Mouse (Mus musculus) heart, adult 11 months (tissue): ENCODE measurements around the gene Lpp.

Experiments
- DNase-seq: peaks from one replicate; pipeline ENCODE4 v3.0.0; 2022

The Lpp gene

DNA sequence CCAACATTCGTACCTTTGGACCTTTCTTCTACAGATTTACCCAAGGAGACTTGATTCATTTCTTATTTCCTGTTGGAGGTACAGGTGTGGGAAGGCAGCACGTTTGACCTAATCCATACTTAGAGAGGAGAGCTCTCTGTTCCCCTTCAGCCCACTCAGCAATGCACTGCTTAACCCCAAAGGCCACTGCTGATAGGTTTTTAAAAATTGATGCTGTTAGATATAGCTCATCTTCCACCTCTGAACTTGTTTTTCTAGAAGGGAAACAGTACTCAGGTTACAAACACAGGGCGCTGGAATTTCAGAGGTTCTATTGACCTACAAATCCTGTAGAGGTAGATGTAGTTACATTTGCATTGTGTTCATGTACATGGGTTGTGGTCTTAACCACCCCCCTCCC is 80.7 kb downstream of the Lpp start:
- DNase-seq, result peak; percentile 58

DNA sequence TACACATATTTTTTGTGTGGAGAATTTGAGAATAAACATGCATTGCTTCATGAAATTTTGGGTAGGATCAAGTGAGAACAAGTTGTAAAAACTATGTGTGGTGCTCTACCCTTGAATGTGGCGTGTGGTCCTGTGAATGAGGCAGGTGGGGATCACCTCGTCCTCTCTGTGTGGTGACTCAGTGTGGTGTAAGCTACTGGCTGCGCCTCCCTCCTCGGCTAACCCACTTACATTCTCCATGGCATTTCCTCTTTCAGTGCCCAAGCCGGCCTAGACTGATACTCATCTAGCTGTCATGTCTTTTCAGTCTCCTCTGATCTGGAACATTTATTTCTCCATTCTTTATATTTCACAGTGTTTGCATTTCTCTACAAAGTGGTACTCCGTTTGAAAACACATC is 81.5 kb downstream of the Lpp start:
- peak; percentile 83 for DNase-seq

DNA sequence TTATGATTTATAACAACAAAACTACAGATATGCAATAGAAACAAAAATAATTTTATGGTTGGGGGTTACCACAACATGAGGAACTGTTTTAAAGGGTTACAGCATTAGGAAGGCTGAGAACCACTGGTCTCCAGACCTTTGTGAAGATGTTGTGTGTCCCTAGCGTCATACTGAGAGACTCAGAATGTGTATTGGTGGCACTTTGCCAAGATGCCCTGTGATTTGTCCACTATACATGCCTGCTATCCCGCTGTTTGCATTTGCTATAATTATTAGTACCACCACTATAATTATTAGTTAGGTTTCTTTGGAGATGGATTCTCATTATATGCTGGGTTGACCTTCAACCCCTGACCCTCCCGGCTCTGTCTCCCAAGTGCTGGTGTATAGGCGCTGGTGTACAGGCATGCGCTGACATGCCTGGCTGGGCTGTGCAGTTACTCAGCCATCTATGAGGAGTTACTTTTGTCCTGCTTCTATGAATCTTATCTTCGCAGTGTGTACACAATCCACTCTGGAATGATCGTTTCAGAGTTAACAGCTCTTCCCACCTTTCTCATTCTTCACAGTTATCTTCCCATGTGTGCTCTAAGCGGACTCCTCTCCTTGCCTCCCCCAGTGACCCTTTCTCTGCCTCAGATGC is 82.1 kb downstream of the Lpp start:
- peak; percentile 56 for DNase-seq

DNA sequence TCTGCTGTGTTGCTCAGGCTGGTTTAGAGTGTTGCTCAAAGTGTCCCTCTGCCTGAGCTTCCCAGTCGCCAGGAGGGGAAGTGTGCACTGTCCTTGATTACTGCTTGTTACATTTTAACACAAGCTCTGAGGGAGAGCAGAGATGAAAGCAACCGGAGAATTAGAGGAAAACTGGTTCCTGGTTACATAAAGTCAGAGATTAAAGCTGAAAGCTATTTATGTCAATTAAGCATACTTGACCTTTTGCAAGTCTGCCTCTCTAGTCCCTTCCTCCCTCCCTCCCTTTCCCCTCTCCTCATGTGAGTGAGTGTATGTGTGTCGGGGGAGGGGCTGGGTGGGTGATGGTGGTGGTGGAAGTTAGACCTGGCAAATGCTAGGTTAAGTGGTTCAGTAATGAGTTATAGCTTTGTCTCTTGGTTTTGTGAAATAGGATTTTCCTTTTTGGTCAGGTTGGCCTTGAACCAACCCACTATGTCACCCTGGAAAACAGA is 83.6 kb downstream of the Lpp start:
- peak; percentile 88 for DNase-seq

DNA sequence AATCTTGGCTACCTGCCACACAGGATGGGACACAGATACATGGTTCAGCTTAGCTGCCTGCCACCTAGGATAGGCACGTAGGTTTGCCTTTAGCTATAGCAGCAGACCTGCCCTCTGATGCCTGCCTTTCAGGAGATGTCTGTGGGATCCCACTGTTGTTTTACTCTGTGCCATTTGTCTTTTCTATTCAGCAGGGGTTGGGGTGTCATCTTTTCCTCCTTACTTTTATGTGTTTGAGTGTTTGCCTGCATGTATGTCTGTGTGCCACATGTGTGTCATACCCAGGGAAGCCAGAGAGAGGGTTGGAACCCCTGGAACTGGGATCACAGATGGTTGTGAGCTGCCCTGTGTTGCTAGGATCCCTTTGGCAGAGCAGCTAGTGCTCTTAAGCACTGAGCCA is 84.7 kb downstream of the Lpp start:
- peak; percentile 64 for DNase-seq

DNA sequence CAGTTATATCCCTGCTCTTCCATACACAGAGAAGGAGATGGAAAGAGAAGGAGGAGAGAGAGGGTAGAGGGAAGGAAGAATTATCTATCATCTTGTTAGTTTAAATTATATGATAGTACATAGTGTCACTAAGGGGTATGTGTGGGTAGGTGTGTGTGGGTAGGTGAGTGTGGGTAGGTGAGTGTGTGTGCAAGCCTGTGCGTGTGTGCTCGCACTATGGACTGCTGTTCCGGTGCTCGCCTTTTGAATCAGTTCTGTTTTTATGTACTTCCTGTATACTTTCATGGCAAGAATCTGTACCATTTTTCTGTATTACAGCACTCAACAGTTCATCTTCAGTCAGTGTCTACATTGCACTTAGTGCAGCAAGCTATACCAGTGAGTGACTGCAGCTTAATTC is 85.5 kb downstream of the Lpp start:
- peak; percentile 61 for DNase-seq

DNA sequence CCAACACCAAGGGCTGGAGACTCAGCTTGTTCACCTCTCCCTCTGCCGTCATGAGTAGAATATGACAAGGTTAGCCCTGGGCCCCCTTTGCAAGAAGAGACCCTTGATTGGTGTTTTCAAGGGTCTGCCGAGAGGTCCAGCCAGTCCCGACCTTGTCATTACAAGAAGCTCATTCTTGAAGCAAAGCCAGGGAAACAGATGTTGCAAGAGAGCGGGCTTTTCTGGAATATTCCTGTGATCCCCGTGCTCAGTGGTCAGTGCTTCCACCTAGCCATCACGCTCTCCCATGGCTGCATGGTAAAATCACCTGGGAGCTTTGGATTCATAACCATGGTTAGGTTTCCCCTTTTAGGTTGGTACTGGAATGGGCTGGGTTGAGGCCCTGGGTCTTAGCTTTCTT is 89.3 kb downstream of the Lpp start:
- DNase-seq, result peak; percentile 86

DNA sequence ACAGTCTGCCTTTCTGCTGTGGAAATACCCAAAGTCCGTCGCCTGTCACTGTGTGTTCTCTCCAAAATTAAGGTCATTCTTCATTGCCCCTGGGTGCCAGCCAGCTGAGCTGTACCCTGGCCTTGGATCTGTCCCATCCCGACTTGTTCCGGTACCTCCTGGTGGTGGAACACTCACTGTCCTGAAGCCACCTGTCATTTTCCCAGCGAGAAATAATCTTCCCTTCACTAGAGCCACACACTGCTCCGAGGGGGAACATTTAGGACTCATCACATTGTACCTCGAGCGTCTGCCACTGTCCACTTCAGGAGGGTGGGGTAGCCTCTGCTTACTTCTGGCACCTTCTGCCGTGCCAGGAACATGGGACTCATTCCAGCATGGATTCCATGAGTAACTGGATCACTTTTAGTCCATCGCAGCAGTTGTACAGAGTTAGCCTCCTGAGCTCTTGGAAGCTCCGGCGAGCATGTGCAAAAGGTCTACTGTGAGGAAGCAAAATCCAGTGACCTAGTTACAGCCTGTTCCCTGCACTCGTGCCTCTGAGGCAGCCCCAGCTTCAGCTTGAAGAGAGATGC is 90.3 kb downstream of the Lpp start:
- DNase-seq, result peak; percentile 97

DNA sequence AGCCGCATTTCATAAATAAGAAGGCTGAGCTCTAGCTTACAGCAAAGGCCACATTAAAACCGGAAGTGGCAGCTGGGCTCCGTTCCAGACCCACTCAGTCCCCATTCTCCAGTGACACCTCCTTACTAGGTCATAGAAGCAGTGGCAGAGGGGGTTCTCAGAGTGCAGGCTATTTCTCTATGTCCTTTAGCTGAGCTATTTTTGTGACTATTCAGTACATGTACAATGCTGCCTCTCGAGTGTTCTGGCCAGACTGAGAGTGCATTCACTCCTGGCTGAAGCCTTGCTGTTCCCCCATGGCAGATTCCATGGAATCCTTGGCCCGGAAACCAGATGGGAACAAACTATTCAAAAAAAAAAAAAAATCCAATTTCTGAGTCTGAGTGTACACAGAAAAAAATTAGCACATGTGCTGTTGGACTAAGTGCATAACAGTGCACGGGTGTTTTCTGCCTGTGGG is 94.5 kb downstream of the Lpp start:
- DNase-seq, result peak; percentile 98

DNA sequence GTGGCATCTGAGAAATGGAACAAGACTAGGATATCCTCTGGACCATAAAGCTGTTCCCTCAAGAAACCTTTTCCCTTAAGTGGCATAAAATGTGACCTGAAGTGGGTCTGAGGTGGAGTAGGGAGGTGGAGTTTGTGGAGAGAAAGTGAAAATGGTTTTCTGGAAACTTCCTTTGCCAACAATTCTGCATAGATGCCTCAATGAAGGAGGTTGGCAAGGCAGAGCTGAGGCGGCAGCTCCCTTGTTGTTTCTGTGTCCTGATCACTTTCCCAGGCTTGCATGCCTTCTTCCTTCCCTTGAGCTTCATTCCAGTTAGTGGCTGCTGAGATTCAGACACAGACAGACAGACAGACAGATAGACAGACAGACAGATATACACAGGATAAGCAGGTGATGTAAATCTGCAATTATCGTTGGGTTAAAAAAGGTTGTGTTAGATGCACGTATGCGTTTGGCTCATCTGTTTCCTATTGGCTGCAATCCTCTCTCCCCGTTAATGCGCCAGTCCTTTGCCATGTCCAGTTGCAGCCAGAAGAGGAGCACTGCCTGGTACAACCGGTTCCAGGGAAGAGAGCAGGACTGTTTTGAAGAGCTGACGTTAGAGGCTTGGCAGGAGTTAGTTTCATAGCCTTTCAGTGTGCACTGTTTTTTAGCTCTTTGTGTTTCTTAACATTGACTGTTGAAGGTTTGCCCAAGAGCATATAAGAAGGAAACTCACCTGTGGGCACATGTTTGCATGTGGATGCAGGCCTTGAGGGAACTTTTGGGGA is 96.4 kb downstream of the Lpp start:
- peak; percentile 91 for DNase-seq

DNA sequence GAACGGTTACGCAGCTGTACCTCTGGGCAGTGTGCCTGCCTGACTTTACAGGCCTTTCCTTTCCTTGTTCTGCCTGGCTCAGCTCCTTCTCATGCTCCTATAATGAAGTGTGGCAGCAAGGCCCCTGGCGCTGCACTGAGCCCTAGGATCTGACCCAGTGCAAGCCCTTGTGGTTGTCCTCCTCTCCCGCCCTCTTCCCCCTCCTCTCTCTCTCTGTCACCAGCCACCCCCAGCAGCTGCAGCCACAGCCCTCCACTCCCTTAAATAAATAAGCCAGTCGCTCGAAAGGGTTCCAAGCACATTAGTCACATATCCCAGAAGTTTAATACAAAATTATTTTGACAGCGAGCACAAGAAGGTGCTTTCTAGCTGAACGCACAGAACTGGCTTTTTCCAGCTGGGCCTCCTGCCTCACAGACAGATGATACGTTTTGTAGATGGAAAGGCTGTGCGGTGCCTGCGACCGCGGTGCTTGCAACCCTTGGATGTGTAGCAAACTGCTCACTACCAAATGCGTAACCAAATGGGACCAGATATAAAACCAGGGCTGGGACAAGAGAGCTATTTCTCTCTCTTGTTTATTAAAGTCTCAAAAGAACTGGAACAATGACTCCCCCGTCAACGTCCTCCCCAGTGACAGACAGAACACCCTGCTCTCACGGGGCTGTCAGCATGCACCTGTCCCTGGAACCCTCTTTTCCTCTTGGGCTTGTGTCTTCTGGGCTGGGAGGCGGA is 97.6 kb downstream of the Lpp start:
- peak; percentile 96 for DNase-seq

DNA sequence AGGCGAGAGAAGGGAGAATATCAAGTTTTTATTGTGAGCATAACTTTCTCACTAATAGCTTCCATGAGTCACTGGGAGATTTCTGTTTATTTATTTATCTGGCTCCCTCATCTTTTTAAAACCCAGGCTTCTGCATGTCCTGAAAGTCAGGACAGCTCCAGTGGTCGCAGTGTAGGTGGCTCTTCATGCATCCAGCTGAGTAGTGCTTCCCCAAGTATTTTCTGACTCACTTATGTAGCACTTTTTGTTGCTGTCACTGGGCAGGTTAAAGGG is 98.1 kb downstream of the Lpp start:
- DNase-seq, result peak; percentile 79

DNA sequence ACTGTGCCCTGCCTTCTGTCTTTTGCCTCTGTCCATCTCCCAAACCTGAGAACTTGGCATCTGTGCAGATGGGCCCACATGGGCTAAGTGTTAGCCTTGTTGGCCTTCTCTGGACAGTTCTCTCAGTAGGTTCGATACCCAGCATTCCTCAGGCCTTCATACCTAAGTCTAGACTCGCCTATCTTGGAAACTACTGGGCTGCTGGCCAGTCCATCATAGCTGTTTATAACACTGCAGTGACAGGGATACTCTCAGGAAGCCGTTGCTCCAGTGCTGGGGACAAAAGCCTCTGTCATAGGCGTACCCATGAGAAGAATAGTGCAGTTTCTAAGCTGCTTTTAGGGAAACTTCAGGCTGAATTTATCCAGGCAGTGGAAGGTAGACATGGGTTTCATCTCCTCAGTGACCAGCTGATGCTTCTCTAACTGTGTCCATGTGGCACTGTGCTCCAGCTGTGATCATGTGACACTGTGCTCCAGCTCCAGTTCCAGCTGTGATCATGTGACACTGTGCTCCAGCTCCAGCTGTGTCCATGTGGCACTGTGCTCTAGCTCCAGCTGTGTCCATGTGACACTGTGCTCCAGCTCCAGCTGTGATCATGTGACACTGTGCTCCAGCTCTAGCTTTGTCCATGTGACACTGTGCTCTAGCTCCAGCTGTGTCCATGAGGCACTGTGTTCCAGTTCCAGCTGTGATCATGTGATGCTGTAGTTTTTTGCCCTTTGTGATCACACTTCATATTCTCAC is 99.1 kb downstream of the Lpp start:
- peak; percentile 98 for DNase-seq

DNA sequence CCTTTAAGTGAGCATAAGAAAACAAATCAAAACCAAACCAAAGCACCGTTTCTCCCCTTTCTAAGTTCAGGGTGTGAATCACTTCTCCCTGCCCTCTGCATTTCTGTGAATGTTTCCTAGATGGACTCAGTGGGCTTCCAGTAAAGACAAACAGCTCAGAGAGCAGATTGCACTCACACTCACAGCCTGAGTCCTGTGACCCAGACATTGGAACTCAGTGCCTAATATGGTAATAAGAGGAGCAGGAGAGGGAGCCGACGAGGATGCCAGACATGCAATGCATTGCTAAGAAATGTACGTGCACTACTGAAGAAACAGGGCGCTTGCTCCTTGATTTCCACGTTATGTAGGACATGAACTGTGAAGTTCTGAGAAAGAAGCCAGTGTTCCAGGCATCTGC is 101.2 kb downstream of the Lpp start:
- peak; percentile 95 for DNase-seq

DNA sequence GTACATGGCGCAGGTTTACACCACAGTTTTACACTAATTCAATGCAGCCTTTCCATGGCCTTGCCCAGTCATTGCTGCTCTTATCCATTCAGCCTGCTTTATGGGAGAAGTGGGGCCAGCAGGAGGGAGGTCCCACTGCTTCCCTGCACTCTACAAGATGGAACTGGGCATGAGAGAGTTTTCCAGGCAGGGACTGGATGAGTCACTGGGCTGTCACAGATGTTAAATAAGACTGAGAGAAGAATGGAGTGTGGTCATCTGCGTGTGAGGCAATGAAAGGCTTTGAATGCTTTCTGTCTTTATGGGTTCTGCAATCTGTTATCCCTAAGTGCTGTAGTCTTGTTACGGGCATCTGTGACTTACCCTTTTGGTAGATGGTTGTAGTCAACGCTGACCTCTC is 102.2 kb downstream of the Lpp start:
- peak; percentile 96 for DNase-seq

DNA sequence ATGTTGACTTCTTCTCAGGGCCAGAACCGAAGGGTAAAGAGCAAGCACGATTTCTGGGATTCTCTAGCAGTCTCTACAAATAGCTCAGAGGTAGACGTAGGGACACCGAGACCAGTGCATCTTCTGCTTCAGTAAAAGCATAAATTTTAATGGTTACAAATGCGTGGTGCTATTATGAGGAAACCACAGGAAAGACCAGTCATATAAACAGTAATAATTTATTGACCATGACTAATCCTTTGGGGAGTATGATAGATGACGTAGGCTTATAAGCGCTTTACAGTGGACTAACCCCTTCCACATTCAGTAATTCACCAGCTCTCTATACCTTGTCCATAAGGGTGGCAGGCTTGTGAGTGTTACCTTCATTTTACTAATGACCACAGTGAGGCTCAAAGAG is 103.3 kb downstream of the Lpp start:
- DNase-seq, result no peak

DNA sequence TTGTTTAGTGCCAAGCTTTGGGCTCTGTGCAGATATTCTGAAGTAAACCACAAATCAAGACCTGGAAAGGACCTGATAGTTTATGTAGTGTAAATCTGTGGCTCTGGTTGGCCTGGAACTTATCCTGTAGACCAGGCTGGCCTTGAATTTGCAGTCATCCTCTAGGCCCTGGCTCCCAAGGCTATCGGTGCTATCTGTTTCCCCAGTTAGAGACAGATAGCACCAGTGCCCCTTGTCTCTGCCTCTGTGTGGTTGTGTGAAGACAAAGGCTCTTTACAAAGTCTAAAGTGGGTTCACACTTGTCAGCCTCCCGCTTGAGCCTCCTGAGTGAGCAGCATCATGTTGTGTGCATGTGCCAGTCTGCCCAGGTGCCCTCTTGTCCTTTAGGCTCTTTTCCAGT is 104.1 kb downstream of the Lpp start:
- DNase-seq, result peak; percentile 66

DNA sequence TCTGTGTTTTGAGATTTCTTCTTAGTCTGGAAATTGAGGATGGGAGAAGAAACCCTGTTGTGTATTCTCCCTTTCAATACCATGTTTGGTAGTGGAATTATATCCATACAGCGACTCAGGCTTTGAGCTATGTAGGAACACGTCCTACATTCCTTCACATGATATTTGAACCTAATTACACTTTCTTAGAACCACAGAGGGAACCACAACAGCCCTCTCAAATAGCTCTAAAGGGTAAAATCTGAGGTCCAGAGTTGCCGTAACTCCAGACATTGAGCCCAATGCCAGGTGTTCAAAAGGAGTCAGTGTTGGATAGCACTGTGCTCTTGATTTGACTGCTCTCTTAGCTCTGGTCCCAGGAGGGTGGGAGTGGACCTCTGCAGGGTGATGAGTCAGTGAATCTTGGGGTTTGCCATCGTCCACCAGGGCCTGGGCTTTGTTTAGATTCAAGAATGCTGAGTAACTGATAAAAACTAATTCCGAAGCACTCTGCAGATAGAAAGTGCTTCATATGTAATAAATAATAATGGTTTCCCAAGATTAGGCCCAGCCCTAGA is 104.9 kb downstream of the Lpp start:
- DNase-seq, result peak; percentile 91

DNA sequence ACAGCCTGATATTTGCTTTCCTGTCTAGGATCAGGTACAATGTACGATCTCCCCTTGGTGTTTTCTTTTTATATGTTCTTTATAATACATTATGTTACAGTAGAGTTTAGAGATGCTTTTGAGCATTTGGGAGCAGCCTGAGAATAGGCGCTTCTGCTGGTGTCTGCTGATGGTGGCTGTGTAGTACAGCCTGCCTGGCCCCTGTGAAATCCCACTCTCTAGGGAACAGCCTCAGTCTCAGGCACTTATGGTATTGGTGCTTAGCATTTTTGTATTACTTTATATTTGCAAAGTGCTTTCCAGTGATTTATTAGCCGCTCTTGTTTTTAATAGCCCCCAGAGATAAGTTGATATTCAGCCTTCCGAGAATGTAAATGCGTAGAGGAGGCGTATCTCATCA is 107.9 kb downstream of the Lpp start:
- DNase-seq, result no peak

DNA sequence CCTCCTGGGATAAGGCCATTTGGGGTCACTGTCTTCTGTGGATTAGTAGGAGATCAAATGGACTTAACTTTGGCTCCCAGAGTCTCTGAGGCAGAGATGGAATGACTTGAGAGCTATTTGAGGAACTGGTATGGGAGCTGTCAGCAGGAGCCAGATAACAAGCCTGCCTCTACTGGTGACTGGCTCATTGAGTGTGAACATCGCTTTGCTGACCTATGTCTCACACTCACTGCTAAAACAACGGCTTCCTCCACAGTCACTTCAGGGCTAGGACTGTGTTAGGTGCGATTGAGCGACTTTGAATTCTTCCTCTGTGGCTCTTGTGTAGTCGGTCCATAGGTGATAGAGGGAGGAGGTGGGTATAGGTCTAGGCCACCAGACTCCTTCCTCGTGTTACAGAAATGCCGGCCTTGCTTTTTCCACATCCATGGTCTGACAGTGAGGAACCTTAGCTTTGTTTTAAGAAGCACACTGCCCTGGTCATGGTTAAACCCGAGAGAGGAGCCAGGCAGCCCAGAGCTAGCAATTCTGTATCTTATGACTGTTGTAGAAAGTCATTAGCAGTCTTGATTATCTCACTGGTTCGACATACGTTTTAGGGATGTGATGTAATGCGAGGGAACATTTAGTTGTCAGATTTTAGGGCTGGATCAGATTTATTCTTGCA is 108.5 kb downstream of the Lpp start:
- DNase-seq, result peak; percentile 88

DNA sequence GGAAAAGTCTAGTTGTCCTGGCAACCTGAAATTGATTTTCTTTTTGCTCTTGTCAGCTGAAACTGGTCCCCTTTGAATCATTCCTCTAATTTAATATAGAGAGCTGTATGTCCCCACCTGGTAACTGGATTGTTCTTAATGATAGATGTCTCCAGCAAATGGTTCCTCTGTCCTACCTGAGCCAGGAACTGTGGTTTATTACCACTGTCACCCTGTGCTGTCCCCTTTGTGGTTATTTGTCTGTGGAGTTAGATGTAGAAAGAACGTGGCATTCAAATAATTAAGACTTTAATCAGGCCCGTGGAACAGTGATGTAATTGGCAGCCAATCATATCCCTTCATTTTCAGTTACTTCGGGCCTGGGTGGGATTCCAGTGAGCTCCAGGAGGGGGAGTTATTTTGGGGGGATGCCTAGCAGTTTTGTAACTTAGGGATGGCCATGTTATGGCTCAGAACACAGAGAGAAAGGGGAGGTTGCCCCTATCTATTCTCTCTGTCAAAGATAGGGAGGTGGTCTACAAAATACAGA is 109.1 kb downstream of the Lpp start:
- DNase-seq, result peak; percentile 79
